Mouse (Mus musculus) left cerebral cortex, adult 9 months (tissue): ENCODE measurements around the gene Snx12.

Experiments
- DNase-seq, 2 experiments: peaks; one replicate each; pipeline ENCODE4 v3.0.0; 2022; ENCODE audit warnings: low spot score in 2 of 2

The Snx12 gene

DNA sequence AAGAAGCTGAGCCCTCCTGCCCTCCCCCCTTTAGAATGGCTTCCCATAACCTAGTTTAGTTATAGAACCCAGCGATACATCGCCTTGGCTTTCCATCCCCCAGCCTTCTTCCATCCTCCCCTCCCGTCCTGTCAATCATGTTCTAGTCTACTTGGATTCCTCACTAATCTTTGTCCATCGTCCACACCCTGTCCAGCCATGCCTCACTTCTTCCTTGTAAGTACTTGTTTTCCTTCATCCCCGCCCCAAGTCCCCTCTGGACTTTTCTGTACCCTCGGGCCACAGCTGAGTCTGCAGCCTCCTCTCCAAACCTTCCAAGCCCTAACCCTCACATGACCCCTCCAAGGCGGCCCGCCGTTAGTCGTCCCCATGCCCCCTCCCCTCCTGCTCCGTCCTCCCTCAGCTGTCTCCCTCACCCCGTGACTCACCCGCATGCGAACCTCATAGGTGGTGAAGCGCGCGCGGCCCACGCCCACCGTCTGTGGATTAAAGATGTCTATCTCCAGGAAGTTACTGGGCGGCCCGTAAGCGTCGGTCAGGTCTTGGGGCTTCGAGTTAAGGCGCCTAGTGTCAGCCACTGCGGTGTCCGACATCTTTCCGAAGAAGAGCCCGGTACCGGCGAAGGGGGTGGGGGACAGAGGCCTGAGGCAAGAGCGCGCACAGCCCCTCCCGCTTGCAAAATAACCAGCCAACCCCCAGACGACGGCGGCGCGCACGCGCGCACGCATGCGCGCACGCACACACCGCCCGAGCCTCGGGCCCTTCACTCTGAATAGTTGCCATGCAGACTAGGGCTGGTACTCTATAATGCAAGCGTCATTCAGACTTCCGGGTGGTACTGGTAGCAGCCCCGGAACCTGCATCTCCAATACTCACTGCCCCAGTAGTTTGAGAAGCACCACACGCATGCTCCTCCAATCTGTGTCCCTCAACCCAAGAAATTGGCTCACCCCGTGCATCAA is at the start of gene Snx12:
Gene Snx12 (minus strand): TSS at position 730 of the 962 bp plus-strand sequence.
- peak; percentile 87 to 94 for DNase-seq

DNA sequence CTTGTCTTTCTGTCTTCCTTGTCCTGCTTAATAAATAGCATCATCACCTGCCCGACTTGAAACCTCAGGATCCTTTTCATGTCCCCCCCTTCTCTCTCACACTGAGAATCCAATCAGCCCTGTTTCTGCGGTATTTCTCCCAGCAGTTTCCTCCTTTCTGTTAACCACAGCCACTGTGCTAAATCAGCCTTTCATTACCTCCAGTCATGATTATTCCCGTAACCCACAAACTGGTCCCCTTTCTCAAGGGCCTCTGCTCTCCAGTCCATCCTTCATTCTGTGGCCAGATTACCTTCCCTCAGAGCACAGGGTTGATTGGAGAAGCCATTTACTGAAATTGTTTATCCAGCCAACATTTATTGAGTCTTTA is 46.4 kb upstream of the Snx12 start, which contains the start of gene Gm20489:
Gene Gm20489 (minus strand): TSS at position 269 of the 370 bp plus-strand sequence.
- DNase-seq, result no peak

DNA sequence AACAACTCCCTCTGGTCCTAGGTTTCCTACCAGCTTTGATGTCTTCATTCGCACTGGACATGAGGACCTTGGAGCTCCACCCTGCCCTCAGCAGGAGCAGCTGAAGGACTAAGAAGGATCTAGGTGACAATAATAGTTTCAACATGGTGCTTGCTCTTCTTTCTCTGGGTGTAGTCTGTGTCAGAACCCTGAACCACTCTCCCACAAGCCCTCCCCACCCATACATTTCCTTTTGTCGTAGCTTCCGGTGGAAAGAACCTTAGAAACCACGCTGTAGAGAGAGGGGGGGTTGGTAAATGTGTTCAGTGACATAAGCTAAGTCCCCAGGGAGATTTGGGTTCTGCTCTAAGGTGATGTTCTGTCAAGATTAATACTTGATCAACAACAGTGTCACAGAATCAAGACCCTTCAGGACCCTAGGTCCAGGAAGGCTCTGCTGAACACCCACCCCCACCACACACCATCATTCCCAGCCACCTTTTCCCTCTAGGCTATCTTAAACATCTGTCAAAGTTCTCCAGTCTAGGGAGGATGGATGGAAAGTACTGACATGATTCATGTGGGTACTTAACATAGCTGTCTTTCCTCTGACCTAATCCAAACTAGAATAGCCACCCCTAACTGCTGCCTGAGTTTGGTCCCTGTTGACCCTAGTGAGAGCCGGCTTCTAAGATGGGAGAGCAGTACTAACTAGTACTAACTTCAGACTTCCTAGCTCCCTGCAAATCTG is 45.8 kb upstream of the Snx12 start, which contains the start of gene Il2rg:
Gene Il2rg (minus strand): TSS at position 231 of the 730 bp plus-strand sequence.
- no peak for DNase-seq

DNA sequence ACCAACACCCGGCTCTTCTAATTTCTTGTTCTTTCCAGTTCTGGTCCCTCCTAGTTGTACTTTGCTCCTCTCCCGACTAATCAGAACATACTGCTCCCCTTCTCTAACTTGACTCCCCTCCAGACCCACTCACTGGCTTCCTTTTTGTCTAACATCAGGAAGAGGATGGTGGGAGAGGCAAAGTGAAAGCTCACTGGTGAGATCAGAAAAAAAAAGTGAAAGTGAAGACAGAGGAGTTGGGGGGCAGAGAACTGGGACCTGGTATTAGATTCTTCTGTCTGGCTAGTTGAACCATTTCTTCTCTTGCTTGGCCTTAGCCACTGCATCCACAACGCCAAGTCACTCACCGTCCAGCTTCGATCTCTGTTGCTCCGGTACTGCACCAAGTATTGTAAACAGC is 44.3 kb upstream of the Snx12 start:
- DNase-seq, result no peak

DNA sequence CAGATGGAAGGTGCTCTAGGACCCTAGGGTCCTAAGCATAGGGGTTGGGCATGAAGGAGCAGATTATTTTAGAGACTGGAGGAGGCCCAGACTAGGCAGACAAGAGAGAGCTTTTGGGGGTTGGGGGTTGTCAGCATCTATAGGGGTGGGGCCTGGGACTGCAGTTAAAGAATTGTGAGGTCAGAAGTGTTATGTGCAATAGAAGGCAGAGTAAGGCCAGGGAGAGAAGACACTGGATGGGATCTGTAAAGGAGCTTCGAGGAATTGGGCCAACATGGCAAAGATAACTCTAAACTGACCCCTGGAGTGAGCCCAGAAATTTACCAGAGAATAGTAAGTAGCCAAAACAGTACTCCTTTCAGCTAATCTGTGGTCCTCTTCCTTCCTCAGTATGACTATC is 41.5 kb upstream of the Snx12 start, which contains the start of gene Gm614:
Gene Gm614 (minus strand): TSS at position 101 of the 400 bp plus-strand sequence.
- no peak for DNase-seq

DNA sequence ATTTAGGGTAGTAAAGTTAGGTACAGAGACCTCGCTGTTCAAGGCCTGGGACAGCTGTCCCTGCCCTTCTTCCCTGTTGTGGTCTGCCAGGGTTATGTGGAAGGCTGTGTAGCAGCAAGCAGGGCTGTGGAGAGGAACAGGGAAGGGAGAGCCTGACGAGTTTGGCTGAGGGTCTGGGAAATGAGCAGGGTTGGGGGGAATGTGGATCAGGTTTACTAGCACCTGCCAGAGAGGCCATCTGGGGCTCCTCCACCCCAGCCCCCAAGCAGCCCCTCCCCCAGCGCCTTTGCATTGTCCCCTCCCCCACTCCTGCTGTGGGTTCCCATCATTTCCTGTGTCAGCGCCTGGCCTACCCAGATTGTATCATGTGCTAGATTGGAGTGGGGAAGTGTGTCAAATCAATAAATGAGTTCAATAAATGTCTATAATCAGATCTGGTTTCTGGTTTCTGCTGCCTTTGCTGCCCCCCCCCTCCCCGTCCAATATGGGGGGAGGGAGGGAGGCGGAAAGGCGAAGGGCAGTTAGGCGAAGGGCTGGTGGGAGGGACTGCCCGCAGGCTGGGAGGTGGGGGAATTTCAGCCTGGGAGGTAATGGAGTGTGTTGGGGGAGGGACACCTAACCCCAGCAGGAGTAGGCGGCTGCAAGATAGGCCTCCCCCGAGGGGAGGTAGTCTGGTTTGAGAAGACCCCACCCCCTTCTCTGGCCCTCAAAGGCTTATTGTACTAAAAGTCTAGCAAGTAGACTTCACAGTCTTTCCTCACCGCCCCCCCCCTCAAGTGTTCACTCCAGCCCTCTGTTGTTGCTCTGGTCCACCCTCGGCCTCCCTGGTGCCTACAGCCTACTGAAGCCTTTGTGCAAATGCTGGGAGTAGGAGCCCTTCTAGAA is 38.3 kb upstream of the Snx12 start:
- DNase-seq, result no peak

DNA sequence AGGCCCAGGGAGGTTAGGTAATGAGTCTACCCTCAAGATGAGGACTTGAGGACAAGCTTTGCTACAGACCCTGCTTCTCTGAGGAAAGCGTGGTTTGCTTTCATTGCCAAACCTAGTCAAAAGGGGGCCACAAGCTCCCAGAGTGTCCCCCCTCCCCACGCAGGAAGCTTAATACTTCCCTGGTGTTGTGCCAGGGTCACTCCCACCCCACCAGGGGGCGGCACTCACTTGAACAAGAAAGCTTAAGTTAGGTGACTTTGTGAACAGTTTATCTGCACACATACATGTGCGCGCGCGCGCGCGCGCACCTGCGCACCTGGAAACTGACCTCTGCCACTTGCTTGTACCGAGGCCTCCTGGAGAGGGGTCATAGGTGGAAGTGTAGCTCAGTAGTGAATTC is 34.2 kb upstream of the Snx12 start:
- no peak for DNase-seq

DNA sequence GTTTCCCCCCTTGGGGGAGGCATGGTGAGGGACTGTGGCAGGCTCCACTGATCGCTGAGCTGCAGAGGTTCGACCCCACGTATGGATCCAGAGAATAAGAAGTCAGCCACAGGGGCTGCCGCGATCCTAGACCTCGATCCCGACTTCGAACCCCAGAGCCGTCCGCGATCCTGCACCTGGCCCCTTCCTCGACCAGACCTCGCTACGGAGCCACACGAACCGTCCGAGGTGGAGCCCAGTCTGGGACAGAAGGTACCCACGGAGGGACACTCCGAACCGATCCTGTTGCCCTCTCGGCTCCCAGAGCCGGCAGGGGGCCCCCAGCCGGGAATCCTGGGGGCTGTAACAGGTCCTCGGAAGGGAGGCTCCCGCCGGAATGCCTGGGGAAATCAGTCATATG is 32.4 kb upstream of the Snx12 start:
- DNase-seq, result no peak

DNA sequence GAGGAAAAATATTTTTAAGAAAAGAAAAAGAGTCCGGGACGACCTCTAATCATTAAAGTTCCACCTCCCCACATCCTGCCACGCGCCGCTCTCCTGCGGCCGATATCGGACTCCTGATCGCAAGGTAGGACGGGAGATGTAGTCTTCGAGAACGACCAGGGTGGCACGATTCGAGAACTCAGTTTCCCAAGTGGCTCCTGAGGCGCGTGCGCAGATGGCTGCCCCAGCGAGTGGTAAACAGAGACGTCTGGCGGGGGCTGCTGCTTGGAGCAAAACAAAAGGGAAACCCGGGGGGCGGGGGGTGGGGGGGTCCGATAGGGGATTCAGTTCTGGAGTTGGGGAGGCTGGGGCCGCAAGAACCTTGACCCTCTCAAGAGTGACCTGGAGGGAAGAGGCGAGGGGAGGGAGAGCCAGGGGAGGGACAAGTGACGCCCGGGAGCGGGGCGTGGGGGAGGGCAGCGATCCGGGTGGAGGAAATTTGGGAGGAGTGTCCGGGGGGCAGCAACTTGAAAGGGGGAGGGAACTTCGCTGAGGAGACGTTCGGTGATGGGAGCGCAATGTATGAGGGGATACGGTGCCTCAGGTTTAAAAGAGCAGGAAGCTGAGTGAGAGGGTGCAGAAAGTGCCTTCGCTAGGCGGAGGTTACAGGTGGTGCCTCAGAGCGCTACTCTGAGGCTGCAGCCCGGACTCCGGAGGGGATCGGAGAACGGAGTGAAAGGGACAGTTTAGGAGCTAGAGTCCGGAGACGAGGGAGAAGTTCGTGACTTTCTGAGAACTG is 31.8 kb upstream of the Snx12 start, which contains the start of gene Foxo4:
Gene Foxo4 (plus strand): TSS at position 577 of the 778 bp plus-strand sequence.
- DNase-seq, result peak; percentile 52 to 82

DNA sequence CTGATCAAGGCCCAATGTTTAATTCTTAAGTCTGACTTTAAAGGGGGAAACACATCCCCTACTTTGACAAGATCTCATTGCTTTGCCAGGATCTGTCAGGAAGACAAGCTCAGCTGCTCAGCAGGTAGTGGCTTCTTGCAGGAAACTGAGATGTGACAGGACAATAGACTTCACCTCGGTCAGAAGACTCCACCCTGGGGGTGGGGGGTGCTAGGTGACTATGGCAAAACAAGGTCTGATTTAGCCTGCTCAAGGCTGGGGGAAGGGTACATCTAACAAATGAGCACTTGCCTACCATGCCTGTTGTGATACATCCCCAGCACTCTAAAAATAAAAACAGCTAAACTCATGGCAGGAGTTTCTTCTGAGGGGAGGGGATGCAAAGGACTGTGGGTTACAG is 22.6 kb upstream of the Snx12 start:
- no peak for DNase-seq

DNA sequence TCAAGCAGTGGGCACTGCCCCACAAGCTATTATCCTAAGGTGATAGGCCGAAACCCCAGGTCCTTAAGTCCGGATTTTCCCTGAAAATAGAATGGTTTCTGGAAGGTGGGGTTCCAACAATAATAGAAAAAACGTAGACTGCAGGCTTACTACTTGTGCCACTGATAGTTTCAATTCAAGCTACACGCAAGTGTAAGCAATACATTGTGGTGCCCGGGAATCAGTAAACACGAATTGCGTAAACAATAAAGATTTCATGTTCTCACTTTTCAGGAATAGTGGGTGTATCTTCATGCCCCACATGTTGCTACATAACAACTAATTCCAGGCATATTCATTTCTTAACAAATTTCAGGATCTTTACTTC is 416 bp upstream of the Snx12 start:
- no peak for DNase-seq

DNA sequence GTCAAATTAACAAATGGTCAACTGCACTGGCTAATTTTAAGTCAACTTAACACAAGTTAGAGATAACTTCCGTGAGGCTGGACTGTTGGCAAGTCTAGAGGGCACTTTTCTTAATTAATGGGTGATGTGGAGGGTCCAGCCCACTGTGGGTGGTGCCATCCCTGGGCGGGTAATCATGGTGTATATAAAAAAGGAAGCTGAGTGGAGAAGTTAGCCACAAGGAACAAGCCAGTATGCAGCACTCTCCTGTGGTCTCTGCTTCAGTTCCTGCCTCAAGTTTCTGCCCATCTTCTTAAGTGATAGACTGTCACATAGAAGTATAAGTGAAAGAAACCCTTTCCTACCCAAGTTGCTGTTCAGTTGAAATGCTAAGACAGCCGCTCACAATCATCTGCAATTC is 33.1 kb downstream of the Snx12 start:
- no peak for DNase-seq

DNA sequence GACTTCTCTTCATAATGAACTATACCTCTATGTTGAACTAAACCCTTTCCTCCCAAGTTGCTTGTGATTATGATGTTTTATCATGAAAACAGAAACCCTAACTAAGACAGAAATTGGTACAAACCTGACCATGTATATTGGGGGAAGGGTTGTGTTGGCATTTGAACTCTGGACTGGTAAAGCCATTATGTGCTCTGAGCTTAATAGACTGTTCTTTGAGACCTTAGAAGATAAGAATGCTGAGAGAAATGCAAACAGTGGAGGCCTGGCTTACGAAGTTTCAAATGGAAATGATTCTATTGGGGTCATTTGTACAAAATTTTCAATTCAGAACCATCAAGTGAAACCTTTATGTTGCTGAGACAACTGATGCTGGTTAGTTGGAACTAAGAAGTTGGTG is 34.7 kb downstream of the Snx12 start:
- no peak for DNase-seq

DNA sequence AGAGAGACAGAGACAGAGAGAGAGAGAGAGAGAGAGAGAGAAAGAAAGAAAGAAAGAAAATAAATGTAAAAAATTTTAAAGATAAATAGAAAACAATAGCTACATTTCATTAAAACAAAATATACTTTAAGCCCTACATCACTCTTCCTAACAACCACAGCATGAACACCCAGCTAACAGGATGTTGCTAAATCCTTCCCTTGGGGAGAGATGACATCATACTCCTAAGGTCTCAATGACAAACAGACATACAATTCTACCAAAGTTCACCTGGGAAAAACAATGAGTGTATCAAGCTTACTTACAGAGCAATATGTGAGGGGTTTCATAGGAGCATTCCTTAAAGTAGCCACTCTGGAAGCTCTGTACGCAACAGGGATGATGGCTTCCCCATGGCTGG is 49.0 kb downstream of the Snx12 start:
- DNase-seq, result no peak

DNA sequence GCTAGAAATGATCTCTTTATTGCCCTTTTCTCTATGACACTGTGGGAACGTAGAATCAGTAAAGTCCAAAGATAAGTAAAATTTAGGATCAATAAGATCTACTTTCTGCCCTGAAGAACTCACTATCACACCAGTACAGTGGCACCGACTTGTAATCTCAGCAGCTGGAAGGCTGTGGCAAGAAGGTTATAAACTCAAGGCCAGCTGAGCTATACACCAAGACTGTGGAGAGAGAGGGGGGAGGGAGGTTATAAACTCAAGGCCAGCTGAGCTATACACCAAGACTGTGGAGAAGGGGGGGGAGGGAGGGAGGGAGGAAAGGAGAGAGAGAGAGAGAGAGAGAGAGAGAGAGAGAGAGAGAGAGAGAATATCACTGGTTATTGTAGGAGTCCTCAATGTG is 53.9 kb downstream of the Snx12 start:
- DNase-seq, result no peak

DNA sequence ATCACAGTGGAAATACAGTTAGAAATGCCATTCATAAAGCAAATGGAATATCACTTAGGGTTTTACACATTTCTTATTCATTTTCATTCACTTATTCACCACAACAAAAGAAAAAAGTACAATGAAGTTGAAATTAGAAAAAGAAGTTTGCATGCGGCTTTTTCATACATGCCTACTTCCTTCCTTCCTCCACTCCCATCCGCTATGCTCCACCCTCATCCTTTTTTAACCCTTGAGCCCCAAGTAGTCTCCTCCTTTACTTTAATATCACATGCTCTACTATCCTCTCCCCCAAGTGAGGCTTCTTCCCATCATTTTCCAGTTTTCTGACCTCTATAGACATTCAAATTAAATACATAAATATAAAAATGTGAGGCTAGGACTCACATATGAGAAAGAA is 58.6 kb downstream of the Snx12 start:
- no peak for DNase-seq

DNA sequence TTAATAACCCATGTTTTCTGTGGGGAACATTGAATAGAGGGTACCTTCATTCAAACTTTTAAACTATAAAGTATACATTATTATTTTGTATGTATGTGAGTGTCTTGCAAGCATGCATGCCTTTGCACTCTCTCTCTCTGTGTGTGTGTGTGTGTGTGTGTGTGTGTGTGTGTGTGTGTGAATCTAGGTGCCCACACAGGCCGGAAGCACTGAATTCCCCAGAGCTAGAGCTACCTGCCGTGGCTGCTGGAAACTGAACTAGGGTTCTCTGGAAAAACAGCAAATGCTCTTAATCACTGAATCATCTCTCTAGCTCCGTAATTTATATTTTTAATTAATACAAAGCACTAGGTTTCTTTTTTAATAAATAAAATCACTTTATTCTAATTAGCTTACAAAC is 59.1 kb downstream of the Snx12 start:
- DNase-seq, result no peak

DNA sequence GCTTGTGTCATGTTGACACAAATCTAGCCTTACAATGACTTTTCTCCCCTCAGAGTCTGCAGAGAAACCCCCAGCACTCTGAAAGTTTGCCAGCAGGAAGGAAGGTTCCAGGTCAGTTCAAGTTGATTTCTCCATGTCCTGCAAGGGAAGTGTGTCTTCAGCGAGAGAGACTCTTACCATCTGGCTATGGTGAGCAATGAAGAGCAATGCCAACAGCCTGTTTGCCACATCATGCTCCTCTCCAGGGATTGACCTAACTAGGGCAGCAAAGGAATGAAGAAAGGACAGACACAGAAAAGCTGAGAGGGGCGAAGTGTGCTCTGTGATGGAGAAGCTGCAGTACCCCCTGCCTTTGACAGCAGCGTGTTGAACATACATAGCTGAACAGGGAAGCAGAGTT is 59.8 kb downstream of the Snx12 start:
- no peak for DNase-seq

DNA sequence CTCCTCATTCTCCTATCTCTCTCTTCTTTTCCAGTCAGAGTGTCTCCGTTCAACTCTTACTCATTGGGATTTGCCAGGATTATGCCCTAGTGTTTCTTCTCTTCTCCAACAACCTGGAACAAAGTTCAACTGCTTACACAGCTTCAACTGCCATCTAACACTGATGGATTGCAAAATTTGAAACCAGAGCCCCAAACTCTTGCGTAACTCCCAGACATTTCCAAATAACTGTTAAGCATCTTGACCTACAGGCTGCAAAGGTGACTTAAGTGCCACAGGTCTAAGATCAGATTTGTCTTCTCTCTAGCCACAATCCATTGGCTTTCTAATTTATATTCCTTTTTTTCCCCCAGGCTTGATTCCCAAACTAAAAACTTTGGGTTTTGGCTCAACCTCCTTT is 64.9 kb downstream of the Snx12 start:
- no peak for DNase-seq

DNA sequence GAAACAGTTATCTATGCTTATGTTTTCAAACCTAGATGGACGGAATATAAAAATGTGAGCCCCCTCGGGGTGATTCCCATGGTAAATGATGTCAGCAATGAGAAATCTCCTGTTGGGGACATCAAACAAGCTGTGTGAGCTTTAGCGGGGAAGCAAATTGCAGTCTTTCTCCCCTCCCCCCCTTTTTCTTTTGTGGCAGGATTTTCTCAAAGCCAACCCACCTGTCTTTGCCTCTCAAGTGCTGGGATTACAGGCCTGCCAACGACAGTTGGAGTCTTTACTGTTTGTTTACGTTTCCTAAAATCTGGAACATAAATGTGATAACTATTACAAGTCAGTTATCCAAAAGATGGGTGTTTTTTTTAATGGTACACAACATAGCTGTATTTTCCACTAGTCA is 66.0 kb downstream of the Snx12 start:
- DNase-seq, result no peak

DNA sequence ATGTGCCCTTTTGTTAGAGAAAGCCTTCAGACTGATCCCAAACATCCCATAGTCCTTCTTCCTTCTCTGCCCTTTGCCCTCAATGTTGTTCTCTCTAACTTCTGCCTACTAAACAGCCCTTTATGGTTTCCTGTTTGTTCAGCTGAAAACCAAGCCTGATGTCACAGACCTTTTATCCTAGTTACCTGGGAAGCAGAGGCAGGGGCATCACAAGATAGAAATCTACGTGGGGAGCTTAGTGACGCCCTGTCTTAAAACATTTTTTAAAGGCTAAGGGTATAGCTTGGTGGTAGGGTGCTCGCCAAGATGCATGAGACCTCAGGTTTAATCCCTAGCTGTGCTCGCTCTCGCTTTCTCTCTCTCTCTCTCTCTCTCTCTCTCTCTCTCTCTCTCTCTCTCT is 74.9 kb downstream of the Snx12 start:
- DNase-seq, result no peak
